Mouse (Mus musculus): ENCODE measurements at regions not wholly inside any gene's neighbourhood (a gene's known extent, or its start where the extent isn't known, plus 50 kb on each side); places are given as distances from the start of the nearest gene placed in this dataset.

GRCm38 (mm10) chr5:91456924-91457323, 54.1 kb upstream of the Btc start:
- TF ChIP-seq MYB (IDR thresholded peaks at IDR 0.05; ENCODE audit: low read depth, low read length) (no peak), SIN3A (IDR thresholded peaks at IDR 0.05; ENCODE audit: low read length) (no peak), TCF12 (IDR thresholded peaks at IDR 0.05; ENCODE audit: low read depth, low read length) (no peak), CTCF (IDR thresholded peaks at IDR 0.05 in 2 of 3, conservative IDR thresholded peaks at IDR 0.05 in 1 of 3; ENCODE audit: control insufficient read depth in 1 of 3, insufficient read depth in 1 of 3, low read depth in 2 of 3, low read length in 3 of 3, poor library complexity in 1 of 3, severe bottlenecking in 1 of 3) (no peak), GABPA (IDR thresholded peaks at IDR 0.05; ENCODE audit: low read depth, low read length) (no peak), SMC3 (IDR thresholded peaks at IDR 0.05; ENCODE audit: low read depth, low read length) (no peak), JUND (IDR thresholded peaks at IDR 0.05; ENCODE audit: low read depth, low read length) (no peak), POLR2AphosphoS5 (IDR thresholded peaks at IDR 0.05; ENCODE audit: borderline replicate concordance, low read depth, low read length) (no peak)
- no peaks in the 10 kb centered on the region for H3K9me3 ChIP-seq (replicated peaks; ENCODE audit: insufficient read depth, low read length)
- no peak overlapping the region for H3K9ac ChIP-seq (ENCODE audit: control insufficient read depth, low read depth, low read length, poor library complexity, severe bottlenecking)
- H3K36me3 ChIP-seq (ENCODE audit: control insufficient read depth in 1 of 2, insufficient read depth in 2 of 2, low read length in 2 of 2): no peaks in the 10 kb centered on the region
- DNase-seq (ENCODE audit: low read depth, low spot score): no peak
- H3K27ac ChIP-seq (ENCODE audit: control insufficient read depth, low read depth, low read length): no peak overlapping the region
- H3K79me2 ChIP-seq (ENCODE audit: control insufficient read depth, insufficient read depth, low read length, poor library complexity): no peaks in the 10 kb centered on the region
- H3K4me3 ChIP-seq (ENCODE audit: control insufficient read depth in 1 of 2, insufficient read depth in 1 of 2, low read depth in 2 of 2, low read length in 2 of 2): no peak overlapping the region
- peaks cover 2 to 6% of the 10 kb centered on the region in 2 experiments for H3K27me3 ChIP-seq (ENCODE audit: control insufficient read depth in 1 of 2, insufficient read depth in 2 of 2, low read length in 2 of 2)
- H3K4me1 ChIP-seq (ENCODE audit: control insufficient read depth in 1 of 2, insufficient read depth in 2 of 2, low read length in 2 of 2): no peaks in the 10 kb centered on the region

GRCm38 (mm10) chr5:91464876-91465508, 52.4 kb upstream of the Parm1 start:
- no peaks in the 10 kb centered on the region for H3K4me1 ChIP-seq (ENCODE audit: control insufficient read depth in 1 of 2, insufficient read depth in 2 of 2, low read length in 2 of 2)
- no peak overlapping the region for H3K4me3 ChIP-seq (ENCODE audit: control insufficient read depth in 1 of 2, insufficient read depth in 1 of 2, low read depth in 2 of 2, low read length in 2 of 2)
- H3K9ac ChIP-seq (ENCODE audit: control insufficient read depth, low read depth, low read length, poor library complexity, severe bottlenecking): 0 out of 2 replicates have a peak overlapping the region, but pooled peaks have one; percentile 21
- peak; percentile 76 for DNase-seq (ENCODE audit: low read depth, low spot score)
- H3K27me3 ChIP-seq (ENCODE audit: control insufficient read depth in 1 of 2, insufficient read depth in 2 of 2, low read length in 2 of 2): no peaks in the 10 kb centered on the region
- H3K36me3 ChIP-seq (ENCODE audit: control insufficient read depth in 1 of 2, insufficient read depth in 2 of 2, low read length in 2 of 2): no peaks in the 10 kb centered on the region
- no peaks in the 10 kb centered on the region for H3K79me2 ChIP-seq (ENCODE audit: control insufficient read depth, insufficient read depth, low read length, poor library complexity)
- no peaks in the 10 kb centered on the region for H3K9me3 ChIP-seq (replicated peaks; ENCODE audit: insufficient read depth, low read length)
- TF ChIP-seq RAD21 (IDR thresholded peaks at IDR 0.05; ENCODE audit: low read depth, low read length): peak; percentile 99
- no peak for TF ChIP-seq ZKSCAN1 (IDR thresholded peaks at IDR 0.05; ENCODE audit: low read depth, low read length)
- 0 out of 2 replicates have a peak, but pooled peaks have one; percentile 50 for TF ChIP-seq MYC (IDR thresholded peaks at IDR 0.05; ENCODE audit: low read depth, low read length)
- no peak for TF ChIP-seq KAT2A (conservative IDR thresholded peaks at IDR 0.05; ENCODE audit: low read depth, low read length)
- no peak for TF ChIP-seq TAL1 (IDR thresholded peaks at IDR 0.05; ENCODE audit: low read length)
- TF ChIP-seq EP300 (IDR thresholded peaks at IDR 0.05; ENCODE audit: low read depth in 1 of 2, low read length in 2 of 2): no peak
- TF ChIP-seq SMC3 (IDR thresholded peaks at IDR 0.05; ENCODE audit: low read depth, low read length): peak; percentile 99
- TF ChIP-seq RCOR1 (IDR thresholded peaks at IDR 0.05; ENCODE audit: low read depth, low read length): no peak
- TF ChIP-seq CTCF (IDR thresholded peaks at IDR 0.05 in 2 of 3, conservative IDR thresholded peaks at IDR 0.05 in 1 of 3; ENCODE audit: control insufficient read depth in 1 of 3, insufficient read depth in 1 of 3, low read depth in 2 of 3, low read length in 3 of 3, poor library complexity in 1 of 3, severe bottlenecking in 1 of 3): peak; percentile 66 to 95 (median 77)
- no peak for TF ChIP-seq MAFK (IDR thresholded peaks at IDR 0.05; ENCODE audit: borderline replicate concordance, low read depth, low read length)
- no peak for TF ChIP-seq MAX (IDR thresholded peaks at IDR 0.05; ENCODE audit: low read length)
- TF ChIP-seq ETS1 (IDR thresholded peaks at IDR 0.05; ENCODE audit: low read depth, low read length): no peak
- TF ChIP-seq JUND (IDR thresholded peaks at IDR 0.05; ENCODE audit: low read depth, low read length): no peak
- no peak for TF ChIP-seq ZNF384 (IDR thresholded peaks at IDR 0.05; ENCODE audit: low read depth, low read length)
- TF ChIP-seq MXI1 (IDR thresholded peaks at IDR 0.05; ENCODE audit: low read depth, low read length): no peak
- TF ChIP-seq ZC3H11A (IDR thresholded peaks at IDR 0.05; ENCODE audit: low read depth, low read length): peak; percentile 99
- TF ChIP-seq UBTF (IDR thresholded peaks at IDR 0.05; ENCODE audit: borderline replicate concordance, insufficient read depth, low read depth, low read length): no peak
- TF ChIP-seq POLR2A (IDR thresholded peaks at IDR 0.05; ENCODE audit: control insufficient read depth in 1 of 2, insufficient read depth in 1 of 2, low read depth in 1 of 2, low read length in 2 of 2, poor library complexity in 1 of 2): no peak
- no peak overlapping the region for H3K27ac ChIP-seq (ENCODE audit: control insufficient read depth, low read depth, low read length)

Data from MEL (cell line).